Mouse (Mus musculus): Measurements from ENCODE around the gene D330020A13Rik. TPM values are rescaled to one million over a fixed set of nuclear protein-coding genes. Genes with fewer than 3 reads are reported as not detected.
"Not testable (repeated sequence)": the region's sequence is repeated elsewhere in the genome, so short reads cannot be mapped to it uniquely, and the experiment has no call there.

D330020A13Rik gene
- total RNA-seq, 2 experiments from 2014 or later = 0.21 TPM; not detected in 1

- intact Hi-C loops (cut with DNase I; ENCODE audit: low total_unique reads) = no loop called here
- DNase-seq = no peak
Observed at GRCm38 (mm10) chr6:120291396-120292009, 2.7 kb upstream of the D330020A13Rik start.

GRCm38 (mm10) chr6:120294785-120295133 is 595 bp downstream of the D330020A13Rik start:
- DNase-seq = no peak
- intact Hi-C loops (cut with DNase I; ENCODE audit: low total_unique reads) = loop anchor here (5.0 kb wide), 1 partner anchor 72 kb away; no protein-coding TSS in a partner anchor

GRCm38 (mm10) chr6:120296589-120296988 is 2.4 kb downstream of the D330020A13Rik start:
- intact Hi-C loops (cut with DNase I; ENCODE audit: low total_unique reads) = loop anchor here (5.0 kb wide), 1 partner anchor 74 kb away; no protein-coding TSS in a partner anchor

GRCm38 (mm10) chr6:120301137-120301536 is 7.0 kb downstream of the D330020A13Rik start:
- peak; percentile 31 for DNase-seq
- intact Hi-C loops (cut with DNase I; ENCODE audit: low total_unique reads) = no loop called here

More at GRCm38 (mm10) chr6:120296589-120296988, 2.4 kb downstream of the D330020A13Rik start:
- not testable (repeated sequence) for DNase-seq

GRCm38 (mm10) chr6:120302755-120303316 is 8.7 kb downstream of the D330020A13Rik start:
- peak; percentile 16 for DNase-seq
- intact Hi-C loops (cut with DNase I; ENCODE audit: low total_unique reads) = no loop called here

- DNase-seq = no peak
- intact Hi-C loops (cut with DNase I; ENCODE audit: low total_unique reads) = no loop called here
Observed at GRCm38 (mm10) chr6:120306859-120307594, 12.9 kb downstream of the D330020A13Rik start.

GRCm38 (mm10) chr6:120309338-120309737 is 15.2 kb downstream of the D330020A13Rik start:
- DNase-seq = no peak
- intact Hi-C loops (cut with DNase I; ENCODE audit: low total_unique reads) = no loop called here

- DNase-seq = no peak
- intact Hi-C loops (cut with DNase I; ENCODE audit: low total_unique reads) = no loop called here
Observed at GRCm38 (mm10) chr6:120309787-120310186, 15.6 kb downstream of the D330020A13Rik start.

GRCm38 (mm10) chr6:120312443-120312842 is 18.3 kb downstream of the D330020A13Rik start:
- intact Hi-C loops (cut with DNase I; ENCODE audit: low total_unique reads) = no loop called here
- DNase-seq = no peak

- no peak for DNase-seq
- intact Hi-C loops (cut with DNase I; ENCODE audit: low total_unique reads) = no loop called here
Observed at GRCm38 (mm10) chr6:120318303-120318940, 24.3 kb downstream of the D330020A13Rik start.

GRCm38 (mm10) chr6:120319129-120319528 is 25.0 kb downstream of the D330020A13Rik start:
- DNase-seq = no peak
- intact Hi-C loops (cut with DNase I; ENCODE audit: low total_unique reads) = no loop called here

- DNase-seq = no peak
- intact Hi-C loops (cut with DNase I; ENCODE audit: low total_unique reads) = no loop called here
Observed at GRCm38 (mm10) chr6:120320369-120320768, 26.2 kb downstream of the D330020A13Rik start.

- DNase-seq = peak; percentile 56
- intact Hi-C loops (cut with DNase I; ENCODE audit: low total_unique reads) = loop anchor here (2.0 kb wide), 1 partner anchor 102 kb away; no protein-coding TSS in a partner anchor
Observed at GRCm38 (mm10) chr6:120324295-120324927, 30.2 kb downstream of the D330020A13Rik start.

- intact Hi-C loops (cut with DNase I; ENCODE audit: low total_unique reads) = no loop called here
- DNase-seq = no peak
Observed at GRCm38 (mm10) chr6:120332351-120332750, 38.2 kb downstream of the D330020A13Rik start.

- no peak for DNase-seq
- intact Hi-C loops (cut with DNase I; ENCODE audit: low total_unique reads) = no loop called here
Observed at GRCm38 (mm10) chr6:120343992-120344391, 49.8 kb downstream of the D330020A13Rik start.

Other genes with a start within 250 kb of the D330020A13Rik start
- not detected for gene Ninj2, start 201.0 kb upstream of the D330020A13Rik start, total RNA-seq (2021)
- 1 to 10 TPM; 2.7 TPM for gene B4galnt3, start 195 bp downstream of the D330020A13Rik start, total RNA-seq (2021)
- gene Kdm5a, start 69.8 kb downstream of the D330020A13Rik start, total RNA-seq (2021) = 10 to 100 TPM; 21.1 to 23.8 TPM
- gene Ccdc77, start 70.0 kb downstream of the D330020A13Rik start, total RNA-seq (2021) = 1 to 10 TPM; 5.5 to 6.6 TPM
- gene Il17ra, start 168.9 kb downstream of the D330020A13Rik start, total RNA-seq (2021) = 1 to 10 TPM; 2.1 to 3.3 TPM
- under 1 TPM in 1 of 2 experiments, not detected in 1; 0.04 TPM for gene Tmem121b, start 199.4 kb downstream of the D330020A13Rik start, total RNA-seq (2021)
- 10 to 100 TPM; 21.0 to 25.2 TPM for gene Hdhd5, start 237.0 kb downstream of the D330020A13Rik start, total RNA-seq (2021)